Mouse (Mus musculus): ENCODE data around the gene Txndc17. TPM values are rescaled to one million over a fixed set of nuclear protein-coding genes. Genes with fewer than 3 reads are reported as not detected.

The Txndc17 gene
- polyA plus RNA-seq, 2 experiments = 133 to 239 TPM

- Histone ChIP-seq H3K27ac (replicated peaks; ENCODE audit: low read depth, low read length) (no peak overlapping the region), H3K4me3 (replicated peaks; ENCODE audit: low read length) (no peak overlapping the region), H3K4me2 (replicated peaks; ENCODE audit: low read depth, low read length, severe bottlenecking) (no peak overlapping the region), H3K9ac (ENCODE audit: low read depth, low read length, severe bottlenecking) (no peak overlapping the region), H3K4me1 (ENCODE audit: control insufficient read depth, insufficient read depth, low read length) (no peaks in the 10 kb centered on the region), H3K36me3 (ENCODE audit: control insufficient read depth, insufficient read depth, low read length) (peaks cover 64% of the 10 kb centered on the region), H3K27me3 (ENCODE audit: control insufficient read depth, insufficient read depth, low read length) (no peaks in the 10 kb centered on the region), H3K9me3 (ENCODE audit: control insufficient read depth, low read length) (no peaks in the 10 kb centered on the region)
- no peak for TF ChIP-seq POLR2A (IDR thresholded peaks at IDR 0.05; ENCODE audit: borderline replicate concordance, extremely low read depth, insufficient read depth, insufficient read length)
- DNase-seq (ENCODE audit: low spot score) (no peak), ATAC-seq (ENCODE audit: low FRiP score, low read depth) (no peak)
- 95% methylated on average over 6 of the region's 6 CpGs for WGBS
Observed at GRCm38 (mm10) chr11:72174721-72175120, 32.6 kb upstream of the Txndc17 start.

GRCm38 (mm10) chr11:72175966-72176365 is 31.4 kb upstream of the Txndc17 start:
- no peak for ATAC-seq (ENCODE audit: low FRiP score, low read depth)
- H3K9me3 ChIP-seq (ENCODE audit: control insufficient read depth, low read length) = no peaks in the 10 kb centered on the region
- no peak for DNase-seq (ENCODE audit: low spot score)
- H3K4me3 ChIP-seq (replicated peaks; ENCODE audit: low read length) = no peak overlapping the region
- no peaks in the 10 kb centered on the region for H3K4me1 ChIP-seq (ENCODE audit: control insufficient read depth, insufficient read depth, low read length)
- H3K27ac ChIP-seq (replicated peaks; ENCODE audit: low read depth, low read length) = no peak overlapping the region
- H3K4me2 ChIP-seq (replicated peaks; ENCODE audit: low read depth, low read length, severe bottlenecking) = no peak overlapping the region
- TF ChIP-seq POLR2A (IDR thresholded peaks at IDR 0.05; ENCODE audit: borderline replicate concordance, extremely low read depth, insufficient read depth, insufficient read length) = no peak
- peaks cover 55% of the 10 kb centered on the region for H3K36me3 ChIP-seq (ENCODE audit: control insufficient read depth, insufficient read depth, low read length)
- no peak overlapping the region for H3K9ac ChIP-seq (ENCODE audit: low read depth, low read length, severe bottlenecking)
- WGBS = 80% methylated on average over 5 of the region's 5 CpGs
- H3K27me3 ChIP-seq (ENCODE audit: control insufficient read depth, insufficient read depth, low read length) = no peaks in the 10 kb centered on the region

GRCm38 (mm10) chr11:72176553-72176952 is 30.8 kb upstream of the Txndc17 start:
- Histone ChIP-seq H3K36me3 (ENCODE audit: control insufficient read depth, insufficient read depth, low read length) (peaks cover 59% of the 10 kb centered on the region), H3K27ac (replicated peaks; ENCODE audit: low read depth, low read length) (no peak overlapping the region), H3K9me3 (ENCODE audit: control insufficient read depth, low read length) (no peaks in the 10 kb centered on the region), H3K9ac (ENCODE audit: low read depth, low read length, severe bottlenecking) (no peak overlapping the region), H3K4me3 (replicated peaks; ENCODE audit: low read length) (no peak overlapping the region), H3K4me2 (replicated peaks; ENCODE audit: low read depth, low read length, severe bottlenecking) (no peak overlapping the region), H3K27me3 (ENCODE audit: control insufficient read depth, insufficient read depth, low read length) (no peaks in the 10 kb centered on the region), H3K4me1 (ENCODE audit: control insufficient read depth, insufficient read depth, low read length) (no peaks in the 10 kb centered on the region)
- no peak for TF ChIP-seq POLR2A (IDR thresholded peaks at IDR 0.05; ENCODE audit: borderline replicate concordance, extremely low read depth, insufficient read depth, insufficient read length)
- no peak for ATAC-seq (ENCODE audit: low FRiP score, low read depth)
- DNase-seq (ENCODE audit: low spot score) = no peak
- 56% methylated on average over 3 of the region's 3 CpGs for WGBS

GRCm38 (mm10) chr11:72180556-72180955 is 26.8 kb upstream of the Txndc17 start:
- H3K4me3 ChIP-seq (replicated peaks; ENCODE audit: low read length) = no peak overlapping the region
- DNase-seq (ENCODE audit: low spot score) = no peak
- H3K27me3 ChIP-seq (ENCODE audit: control insufficient read depth, insufficient read depth, low read length) = no peaks in the 10 kb centered on the region
- WGBS = 88% methylated on average over 5 of the region's 5 CpGs
- no peak for ATAC-seq (ENCODE audit: low FRiP score, low read depth)
- no peak overlapping the region for H3K4me2 ChIP-seq (replicated peaks; ENCODE audit: low read depth, low read length, severe bottlenecking)
- no peak overlapping the region for H3K27ac ChIP-seq (replicated peaks; ENCODE audit: low read depth, low read length)
- peaks cover 48% of the 10 kb centered on the region for H3K36me3 ChIP-seq (ENCODE audit: control insufficient read depth, insufficient read depth, low read length)
- no peak for TF ChIP-seq POLR2A (IDR thresholded peaks at IDR 0.05; ENCODE audit: borderline replicate concordance, extremely low read depth, insufficient read depth, insufficient read length)
- no peaks in the 10 kb centered on the region for H3K4me1 ChIP-seq (ENCODE audit: control insufficient read depth, insufficient read depth, low read length)
- no peaks in the 10 kb centered on the region for H3K9me3 ChIP-seq (ENCODE audit: control insufficient read depth, low read length)
- no peak overlapping the region for H3K9ac ChIP-seq (ENCODE audit: low read depth, low read length, severe bottlenecking)

GRCm38 (mm10) chr11:72181136-72181535 is 26.2 kb upstream of the Txndc17 start:
- no peak for DNase-seq (ENCODE audit: low spot score)
- Histone ChIP-seq H3K4me1 (ENCODE audit: control insufficient read depth, insufficient read depth, low read length) (no peaks in the 10 kb centered on the region), H3K27me3 (ENCODE audit: control insufficient read depth, insufficient read depth, low read length) (no peaks in the 10 kb centered on the region), H3K4me3 (replicated peaks; ENCODE audit: low read length) (no peak overlapping the region), H3K9ac (ENCODE audit: low read depth, low read length, severe bottlenecking) (no peak overlapping the region), H3K9me3 (ENCODE audit: control insufficient read depth, low read length) (no peaks in the 10 kb centered on the region), H3K4me2 (replicated peaks; ENCODE audit: low read depth, low read length, severe bottlenecking) (no peak overlapping the region), H3K27ac (replicated peaks; ENCODE audit: low read depth, low read length) (no peak overlapping the region), H3K36me3 (ENCODE audit: control insufficient read depth, insufficient read depth, low read length) (peaks cover 46% of the 10 kb centered on the region)
- no peak for ATAC-seq (ENCODE audit: low FRiP score, low read depth)
- 93% methylated on average over 4 of the region's 4 CpGs for WGBS
- no peak for TF ChIP-seq POLR2A (IDR thresholded peaks at IDR 0.05; ENCODE audit: borderline replicate concordance, extremely low read depth, insufficient read depth, insufficient read length)

- Histone ChIP-seq H3K9ac (ENCODE audit: low read depth, low read length, severe bottlenecking) (no peak overlapping the region), H3K4me2 (replicated peaks; ENCODE audit: low read depth, low read length, severe bottlenecking) (no peak overlapping the region), H3K4me1 (ENCODE audit: control insufficient read depth, insufficient read depth, low read length) (no peaks in the 10 kb centered on the region), H3K27me3 (ENCODE audit: control insufficient read depth, insufficient read depth, low read length) (no peaks in the 10 kb centered on the region), H3K9me3 (ENCODE audit: control insufficient read depth, low read length) (no peaks in the 10 kb centered on the region), H3K27ac (replicated peaks; ENCODE audit: low read depth, low read length) (no peak overlapping the region), H3K36me3 (ENCODE audit: control insufficient read depth, insufficient read depth, low read length) (peaks cover 43% of the 10 kb centered on the region), H3K4me3 (replicated peaks; ENCODE audit: low read length) (no peak overlapping the region)
- DNase-seq (ENCODE audit: low spot score) (no peak), ATAC-seq (ENCODE audit: low FRiP score, low read depth) (no peak)
- 88% methylated on average over 4 of the region's 4 CpGs for WGBS
- no peak for TF ChIP-seq POLR2A (IDR thresholded peaks at IDR 0.05; ENCODE audit: borderline replicate concordance, extremely low read depth, insufficient read depth, insufficient read length)
Observed at GRCm38 (mm10) chr11:72184252-72184651, 23.1 kb upstream of the Txndc17 start.
